Comparison of ENCODE assay signal across 28 mouse cellular contexts in genomic region chr10:103334306-103334705, GRCm38 (mm10). TPM values are rescaled to one million over a fixed set of nuclear protein-coding genes. Genes with fewer than 3 reads are reported as not detected.
DNase-seq lines count a peak whose midpoint lies in the region; ATAC-seq lines count a peak whose summit lies in the region.
"Had no signal": no experiment of that assay in that cellular context is flagged by ENCODE, and none has a peak within 500 bp of the region (broad histone marks: within the 10 kb centered on the region; RNA-seq: fewer than 3 reads in every experiment).

No protein-coding gene starts in this region.

- H3K4me1 ChIP-seq in kidney, embryonic 14.5 days (ENCODE audit: control insufficient read depth, insufficient read depth, low read length), result no peaks in the 10 kb centered on the region
- no peaks in the 10 kb centered on the region for H3K4me1 ChIP-seq in forebrain, embryonic 15.5 days
- H3K4me1 ChIP-seq: embryonic facial prominence, embryonic 12.5 days; embryonic facial prominence, embryonic 15.5 days; heart, embryonic 12.5 days; heart, embryonic 15.5 days; hindbrain, embryonic 10.5 days; hindbrain, embryonic 13.5 days had no signal

- no peak for ATAC-seq in kidney, embryonic 14.5 days (ENCODE audit: low FRiP score, low TSS enrichment)
- ATAC-seq in forebrain, embryonic 15.5 days (replicated peaks), result no peak
- ATAC-seq: forebrain, embryonic 14.5 days; Patski had no signal

- 88% methylated on average over 1 of the region's 1 CpGs for WGBS in kidney, embryonic 14.5 days
- WGBS in forebrain, embryonic 15.5 days, result 93% methylated on average over 1 of the region's 1 CpGs

- no peak overlapping the region for H3K27ac ChIP-seq in kidney, embryonic 14.5 days (ENCODE audit: low read depth, low read length)
- no peak overlapping the region for H3K27ac ChIP-seq in forebrain, embryonic 15.5 days (replicated peaks)
- H3K27ac ChIP-seq: embryonic facial prominence, embryonic 12.5 days; embryonic facial prominence, embryonic 15.5 days; heart, embryonic 15.5 days; hindbrain, embryonic 10.5 days; hindbrain, embryonic 13.5 days had no signal

- H3K4me3 ChIP-seq in kidney, embryonic 14.5 days (ENCODE audit: low read length), result no peak overlapping the region
- H3K4me3 ChIP-seq in forebrain, embryonic 15.5 days, result no peak overlapping the region
- H3K4me3 ChIP-seq: embryonic facial prominence, embryonic 12.5 days; embryonic facial prominence, embryonic 15.5 days; heart, embryonic 12.5 days; heart, embryonic 15.5 days; hindbrain, embryonic 10.5 days; hindbrain, embryonic 13.5 days had no signal

- no peaks in the 10 kb centered on the region for H3K27me3 ChIP-seq in kidney, embryonic 14.5 days (ENCODE audit: control insufficient read depth, insufficient read depth, low read length)
- H3K27me3 ChIP-seq in forebrain, embryonic 15.5 days, result no peaks in the 10 kb centered on the region
- H3K27me3 ChIP-seq: CH12.LX; embryonic facial prominence, embryonic 12.5 days; embryonic facial prominence, embryonic 15.5 days; heart, embryonic 12.5 days; heart, embryonic 15.5 days; hindbrain, embryonic 13.5 days; Patski had no signal

- H3K4me2 ChIP-seq in kidney, embryonic 14.5 days (replicated peaks; ENCODE audit: low read depth, low read length), result no peak overlapping the region
- no peak overlapping the region for H3K4me2 ChIP-seq in forebrain, embryonic 15.5 days (replicated peaks)
- H3K4me2 ChIP-seq: embryonic facial prominence, embryonic 12.5 days; embryonic facial prominence, embryonic 15.5 days; heart, embryonic 12.5 days; heart, embryonic 15.5 days; hindbrain, embryonic 13.5 days had no signal

- H3K9me3 ChIP-seq in kidney, embryonic 14.5 days (ENCODE audit: control insufficient read depth, low read length), result no peaks in the 10 kb centered on the region
- H3K9me3 ChIP-seq in forebrain, embryonic 15.5 days, result no peaks in the 10 kb centered on the region
- H3K9me3 ChIP-seq: embryonic facial prominence, embryonic 12.5 days; embryonic facial prominence, embryonic 15.5 days; heart, embryonic 12.5 days; heart, embryonic 15.5 days; hindbrain, embryonic 10.5 days; hindbrain, embryonic 13.5 days had no signal

- no peaks in the 10 kb centered on the region for H3K36me3 ChIP-seq in kidney, embryonic 14.5 days (ENCODE audit: control insufficient read depth, insufficient read depth, low read length)
- H3K36me3 ChIP-seq in forebrain, embryonic 15.5 days, result no peaks in the 10 kb centered on the region
- H3K36me3 ChIP-seq: embryonic facial prominence, embryonic 12.5 days; embryonic facial prominence, embryonic 15.5 days; G1E; heart, embryonic 12.5 days; heart, embryonic 15.5 days; hindbrain, embryonic 10.5 days; hindbrain, embryonic 13.5 days had no signal

- no peak overlapping the region for H3K9ac ChIP-seq in kidney, embryonic 14.5 days (ENCODE audit: low read depth, low read length)
- no peak overlapping the region for H3K9ac ChIP-seq in forebrain, embryonic 15.5 days (replicated peaks)
- H3K9ac ChIP-seq: embryonic facial prominence, embryonic 12.5 days; embryonic facial prominence, embryonic 15.5 days; heart, embryonic 12.5 days; heart, embryonic 15.5 days; hindbrain, embryonic 13.5 days had no signal

- DNase-seq in kidney, adult 18-20 months, result peak; percentile 42
- no peak for DNase-seq in kidney, postnatal 10 days
- DNase-seq in kidney, adult 9 months, result peak; percentile 72
- DNase-seq in lung, postnatal 25 days (ENCODE audit: low spot score), result peak; percentile 48
- DNase-seq in lung, postnatal 14 days, result no peak
- DNase-seq in kidney, postnatal 36 days, result peak; percentile 21 to 44
- DNase-seq: adrenal gland, postnatal 10 days; adrenal gland, postnatal 36 days; B cell, adult 2 months; cerebellum, adult 18-20 months; cerebellum, adult 9-11 months; cerebellum, postnatal 25 days; gastrocnemius, postnatal 25 days; heart, adult 18-20 months; heart, postnatal 10 days; heart, postnatal 36 days had no signal

RNA-seq across cellular contexts. Expression of gene Slc6a15, which starts 33.3 kb away (rescaled TPM):
- polyA plus RNA-seq in kidney, embryonic 14.5 days (2014; fragmentation: Nextera tagmentation; extraction: Ambion mirVana), result 2.3 and 4.9 TPM in 2 replicates
- polyA plus RNA-seq in forebrain, embryonic 15.5 days (2015; fragmentation: Nextera tagmentation; extraction: Ambion mirVana), result 66.5 and 89.6 TPM in 2 replicates
- polyA plus RNA-seq: G1E, Patski had no signal

Comparison
In these comparisons a context has a peak if more than half of its experiments do, and no peak if none do; other contexts are left out.
1. DNase-seq: peak in kidney, adult 18-20 months (single experiment), kidney, adult 9 months (single experiment), lung, postnatal 25 days (single experiment) and kidney, postnatal 36 days (2 of 2); none in kidney, postnatal 10 days (single experiment) and lung, postnatal 14 days (single experiment).
2. RNA of gene Slc6a15, which starts 33.3 kb away (polyA plus RNA-seq): 66.5 to 89.6 TPM in forebrain, embryonic 15.5 days; 2.3 to 4.9 TPM in kidney, embryonic 14.5 days; every median in the first group is over 10 times any median in the second.